Mouse (Mus musculus) embryo, embryonic 9.5 days (tissue): ENCODE data around the gene Dach2.
"Not testable (repeated sequence)": the region's sequence is repeated elsewhere in the genome, so short reads cannot be mapped to it uniquely, and the experiment has no call there.

Experiments used
- DNase-seq: peaks from one replicate; pipeline ENCODE4 v3.0.0-alpha.2; 2017; ENCODE audit errors: extremely low spot score

Dach2 gene

DNA sequence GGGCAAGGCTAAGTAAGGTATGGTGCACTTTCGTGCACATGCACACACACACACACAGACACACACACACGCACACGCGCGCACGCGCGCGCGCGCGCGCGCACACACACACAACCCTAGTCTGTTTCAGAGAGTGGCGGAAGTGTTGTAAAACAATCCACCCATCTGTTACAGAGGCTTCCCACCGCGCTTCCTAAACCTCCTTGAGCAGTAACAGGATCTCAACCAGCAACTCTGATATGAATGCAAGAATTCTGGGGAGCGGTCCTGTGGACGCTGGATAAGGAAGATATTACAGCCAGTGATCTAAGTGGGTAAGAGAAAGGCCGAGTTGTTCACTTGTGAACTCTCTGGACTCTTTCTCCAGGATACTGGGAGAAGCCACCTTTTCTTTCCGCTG, at the start of gene Dach2:
TSS of gene Dach2 (plus strand) at position 107 of the 400 bp plus-strand sequence.
- peak; percentile 52 for DNase-seq

DNA sequence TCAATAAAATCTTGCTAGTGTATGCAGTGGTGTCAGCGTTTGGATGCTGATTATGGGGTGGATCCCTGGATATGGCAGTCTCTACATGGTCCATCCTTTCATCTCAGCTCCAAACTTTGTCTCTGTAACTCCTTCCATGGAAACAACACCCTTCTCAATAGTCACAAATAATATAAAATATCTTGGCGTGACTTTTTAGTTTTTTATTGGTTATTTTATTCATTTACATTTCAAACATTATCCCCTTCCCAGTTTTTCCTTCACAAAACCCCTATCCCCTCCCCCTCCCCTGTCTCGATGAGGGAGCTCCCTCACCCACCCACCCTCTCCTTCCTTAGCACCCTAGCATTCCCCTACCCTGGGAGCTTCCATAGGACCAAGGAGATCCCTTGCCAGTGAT, 44.9 kb upstream of the Dach2 start:
- not testable (repeated sequence) for DNase-seq

DNA sequence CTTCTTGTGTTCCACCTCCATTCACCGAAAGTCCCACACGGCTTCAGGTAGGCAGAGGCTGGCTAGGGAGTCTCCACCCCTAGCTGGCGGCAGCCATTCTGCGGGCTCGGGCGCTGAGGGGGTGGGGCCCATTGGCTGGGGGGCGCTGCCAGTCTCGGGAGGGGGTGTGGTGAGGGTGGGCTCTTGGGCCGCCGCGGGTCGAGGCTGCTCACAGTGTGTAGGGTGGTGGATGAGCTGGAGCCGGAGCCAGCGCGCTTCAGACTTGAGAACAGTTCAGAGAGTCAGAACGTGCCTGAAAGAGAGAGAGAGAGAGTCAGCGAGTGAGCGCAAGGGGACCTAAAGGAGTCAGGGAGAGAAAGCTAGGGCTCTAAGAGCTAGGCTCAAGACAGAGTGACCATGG, 721 bp downstream of the Dach2 start:
- peak; percentile 83 for DNase-seq

GRCm38 (mm10) chrX:113298468-113298867, 1.2 kb downstream of the Dach2 start:
- peak; percentile 7 for DNase-seq

DNA sequence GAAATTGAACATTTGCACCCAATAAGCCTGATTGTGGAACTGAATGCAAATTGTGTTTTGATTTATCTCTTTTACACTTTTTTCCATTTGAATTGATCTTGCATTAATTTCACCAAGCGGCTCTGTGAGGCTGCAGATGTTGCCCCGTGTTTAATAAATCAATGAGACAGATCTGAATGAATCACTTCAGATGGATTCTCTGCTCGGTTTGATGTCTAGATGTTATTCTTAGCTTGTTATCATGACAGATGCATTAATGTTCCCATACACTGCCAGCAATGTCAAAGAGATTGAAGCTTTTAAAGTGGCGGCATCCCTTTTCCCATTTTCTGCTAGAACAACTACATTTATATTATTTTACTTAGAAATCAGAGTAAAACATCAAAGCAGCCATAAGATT, 7.0 kb downstream of the Dach2 start:
- DNase-seq, result no peak

DNA sequence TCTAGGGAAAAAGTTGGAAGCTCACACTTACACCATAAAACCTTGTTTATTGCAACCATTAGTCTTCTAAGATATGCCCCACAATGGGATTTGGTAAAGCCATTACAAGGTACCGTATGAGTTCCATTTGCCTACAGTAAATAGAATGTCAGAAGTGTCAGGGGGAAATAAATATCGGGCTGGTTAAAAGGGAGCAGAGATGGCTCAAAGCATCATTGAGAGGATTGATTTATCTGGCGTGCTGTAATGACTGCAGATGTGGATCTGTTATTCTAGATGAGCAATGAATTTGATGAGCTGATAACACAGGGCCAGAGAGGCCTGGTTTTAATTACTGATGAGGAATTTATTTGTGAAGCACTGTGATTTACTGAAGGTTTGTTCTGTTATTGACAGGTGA, 40.8 kb downstream of the Dach2 start:
- DNase-seq, result no peak

GRCm38 (mm10) chrX:113394417-113394816, 97.1 kb downstream of the Dach2 start:
- DNase-seq, result no peak

DNA sequence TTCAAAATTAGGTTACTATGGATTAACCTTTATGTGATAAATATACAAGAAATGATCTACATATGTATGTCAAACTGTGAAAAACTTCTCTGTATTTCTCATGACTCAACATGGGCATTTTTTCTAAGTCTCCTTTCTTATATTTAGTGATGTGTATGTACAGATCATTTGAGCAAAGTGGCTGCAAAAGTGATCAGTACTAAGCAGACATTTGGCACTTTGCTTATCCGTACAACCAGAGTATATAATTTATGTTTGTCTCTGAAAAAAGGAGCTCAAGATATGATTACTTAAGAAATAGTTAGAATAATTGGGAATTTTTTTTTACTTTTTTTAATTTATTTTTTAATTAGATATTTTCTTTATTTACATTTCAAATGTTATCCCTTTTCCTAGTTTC, 111.4 kb downstream of the Dach2 start:
- no peak for DNase-seq

- peak; percentile 20 for DNase-seq
Observed at GRCm38 (mm10) chrX:113421517-113422187, 124.3 kb downstream of the Dach2 start.

DNA sequence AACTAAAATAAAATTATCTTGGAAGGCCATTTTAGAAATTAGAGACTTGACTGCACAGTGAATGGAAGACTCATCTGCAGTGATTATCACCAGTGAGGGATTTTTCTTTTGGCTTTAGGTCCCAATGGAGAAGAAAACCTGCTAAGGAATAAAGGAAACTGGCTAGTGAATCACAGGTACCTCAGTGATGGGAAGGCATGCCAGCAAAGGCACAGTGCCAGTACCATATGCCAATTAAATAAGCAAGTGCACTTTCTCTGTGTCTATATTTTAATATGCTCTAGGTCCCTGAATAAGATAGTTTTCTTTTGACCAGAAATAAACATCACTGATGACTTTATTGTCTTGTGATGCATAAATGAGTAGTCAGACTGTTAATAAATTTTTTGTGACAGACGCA, 184.8 kb downstream of the Dach2 start:
- no peak for DNase-seq

- no peak for DNase-seq
Observed at GRCm38 (mm10) chrX:113545106-113545505, 247.8 kb downstream of the Dach2 start.

DNA sequence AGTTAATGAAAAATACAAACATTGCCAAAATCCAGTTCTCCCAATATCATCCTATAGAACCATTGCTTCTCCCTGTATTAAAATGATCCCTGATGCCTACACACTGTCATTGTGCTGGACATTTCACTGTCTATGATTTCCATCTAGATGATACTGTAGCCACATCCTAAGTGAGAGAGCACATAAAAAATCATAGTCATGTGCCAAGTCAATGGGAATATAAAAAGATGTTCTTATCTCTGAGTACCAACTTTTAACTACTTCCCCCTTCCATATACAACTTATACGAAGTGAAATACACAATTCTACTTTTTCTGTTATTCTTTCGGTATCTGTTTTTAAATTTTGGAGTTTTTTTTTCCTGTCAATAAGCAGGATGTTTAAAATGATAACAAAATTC, 266.6 kb downstream of the Dach2 start:
- DNase-seq, result no peak

- no peak for DNase-seq
Observed at GRCm38 (mm10) chrX:113666069-113666468, 368.8 kb downstream of the Dach2 start.

DNA sequence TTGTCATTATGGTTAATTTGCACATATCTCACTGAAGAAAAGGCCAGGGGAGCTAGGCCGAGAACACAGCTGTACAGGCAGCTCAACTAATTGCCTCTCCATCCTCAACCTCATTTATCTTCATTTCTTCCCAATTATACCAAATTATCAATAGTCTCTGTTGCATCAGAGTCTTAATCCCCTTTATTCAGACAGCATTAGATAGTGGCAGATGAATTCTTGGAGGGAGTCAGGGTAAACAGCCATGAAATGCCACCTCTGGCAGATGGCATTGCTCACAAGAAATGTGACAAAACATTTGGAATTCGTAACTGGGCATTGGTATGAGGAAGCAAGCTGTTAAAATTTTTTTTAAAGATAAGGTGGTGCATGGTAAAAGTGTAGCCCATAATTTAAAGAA, 389.9 kb downstream of the Dach2 start:
- no peak for DNase-seq

DNA sequence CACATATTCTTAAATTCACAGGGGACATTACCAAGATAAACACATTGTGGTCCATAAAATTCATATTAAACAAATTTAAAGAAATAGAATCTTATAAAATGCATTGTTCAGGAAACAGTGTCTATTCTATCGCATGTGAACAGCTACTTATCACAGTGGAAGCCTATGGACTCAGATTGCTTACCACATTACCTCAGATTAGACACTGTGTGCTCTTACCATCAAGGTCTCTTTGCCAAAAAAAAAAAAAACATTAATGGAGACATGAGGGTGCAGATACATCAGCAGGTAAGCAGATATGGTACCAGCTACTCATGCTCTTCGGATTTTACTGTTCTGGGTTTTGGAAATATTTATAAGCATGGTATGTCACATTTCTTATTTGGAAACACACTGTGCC, 415.1 kb downstream of the Dach2 start:
- DNase-seq, result no peak

DNA sequence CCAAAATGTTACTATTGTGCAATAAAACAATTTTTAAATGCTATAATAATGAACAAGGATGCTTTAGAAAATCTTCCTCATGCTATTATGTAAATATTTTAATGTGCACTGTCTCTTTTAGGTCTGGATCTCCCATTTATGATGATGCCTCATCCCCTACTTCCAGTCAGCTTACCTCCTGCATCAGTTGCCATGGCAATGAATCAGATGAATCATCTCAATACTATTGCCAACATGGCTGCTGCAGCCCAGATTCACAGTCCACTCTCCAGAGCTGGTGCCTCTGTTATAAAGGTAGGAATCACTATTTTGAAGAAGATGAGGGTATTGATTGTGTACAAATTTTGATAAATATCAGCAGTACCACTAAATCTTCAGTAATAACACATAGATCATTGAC, 426.8 kb downstream of the Dach2 start:
- no peak for DNase-seq

DNA sequence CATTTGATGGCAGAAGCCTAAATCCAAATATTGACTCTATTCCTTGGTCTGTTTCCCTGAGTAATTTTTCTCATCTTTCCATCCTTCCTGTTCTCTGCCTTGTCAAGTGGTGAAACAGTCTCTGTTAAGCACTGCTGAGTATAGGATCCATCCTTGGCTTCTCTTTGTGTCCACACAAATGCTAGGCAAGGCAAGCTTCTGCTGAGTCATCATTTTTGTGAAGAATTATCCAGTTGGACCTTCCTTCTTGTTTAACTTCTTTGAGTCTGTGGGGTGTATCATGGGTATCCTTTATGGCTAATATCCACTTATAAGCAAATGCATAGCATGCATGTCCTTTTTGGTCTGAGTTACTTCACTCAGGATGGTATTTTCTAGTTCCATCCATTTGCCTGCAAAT, 449.8 kb downstream of the Dach2 start:
- DNase-seq, result no peak

GRCm38 (mm10) chrX:113792264-113792663, 495.0 kb downstream of the Dach2 start:
- DNase-seq, result no peak

- DNase-seq, result no peak
Observed at GRCm38 (mm10) chrX:113810369-113810768, 513.1 kb downstream of the Dach2 start.

DNA sequence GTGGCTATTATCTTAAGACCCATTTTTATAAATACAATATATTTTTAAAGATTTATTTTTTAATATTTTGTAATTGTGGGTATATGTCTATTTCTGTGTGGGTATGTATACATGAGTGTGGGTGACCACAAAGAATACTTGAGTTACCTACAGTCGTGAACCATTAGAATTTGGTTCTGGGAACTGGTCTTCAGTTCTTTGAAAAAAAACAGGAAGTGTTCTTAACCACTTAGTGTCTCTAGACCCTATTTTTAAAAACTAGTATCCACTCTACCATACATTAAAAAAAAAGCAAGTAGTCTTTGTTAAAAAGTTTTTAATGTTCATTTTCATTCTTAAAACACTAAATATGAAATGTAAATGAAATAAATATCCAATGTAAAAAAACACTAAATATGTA, 529.5 kb downstream of the Dach2 start:
- DNase-seq, result no peak

- no peak for DNase-seq
Observed at GRCm38 (mm10) chrX:113833062-113833461, 535.8 kb downstream of the Dach2 start.

GRCm38 (mm10) chrX:113867835-113868495, 570.7 kb downstream of the Dach2 start:
- DNase-seq, result no peak
